Mouse (Mus musculus): ENCODE results near the gene Ankrd2. TPM values are rescaled to one million over a fixed set of nuclear protein-coding genes. Genes with fewer than 3 reads are reported as not detected.

Ankrd2 gene
- polyA plus RNA-seq, 1 experiment, result 0.62 TPM

GRCm38 (mm10) chr19:42038310-42038709, 2.5 kb downstream of the Ankrd2 start:
- no peak overlapping the region for H3K27ac ChIP-seq (ENCODE audit: control insufficient read depth, insufficient read depth, low read depth, low read length)
- no peak overlapping the region for H3K4me3 ChIP-seq (ENCODE audit: control insufficient read depth, low read depth, low read length)
- H3K36me3 ChIP-seq (ENCODE audit: control insufficient read depth, insufficient read depth, low read length), result no peaks in the 10 kb centered on the region; the same call in none of the 2 replicates
- peaks cover 3% of the 10 kb centered on the region; the same call in 1 of the 2 replicates for H3K4me1 ChIP-seq (ENCODE audit: control insufficient read depth, insufficient read depth, low read length)
- no peaks in the 10 kb centered on the region for H3K27me3 ChIP-seq (ENCODE audit: control insufficient read depth, insufficient read depth, low read length)
- no peak for TF ChIP-seq POLR2A (IDR thresholded peaks at IDR 0.05; ENCODE audit: control insufficient read depth, low read depth, low read length)
- no peak for TF ChIP-seq CTCF (IDR thresholded peaks at IDR 0.05; ENCODE audit: control insufficient read depth, insufficient read depth, insufficient replicate concordance, low read depth, low read length)

- no peak overlapping the region for H3K4me3 ChIP-seq (ENCODE audit: control insufficient read depth, low read depth, low read length)
- peaks cover 18% of the 10 kb centered on the region for H3K4me1 ChIP-seq (ENCODE audit: control insufficient read depth, insufficient read depth, low read length)
- H3K27me3 ChIP-seq (ENCODE audit: control insufficient read depth, insufficient read depth, low read length), result no peaks in the 10 kb centered on the region
- no peaks in the 10 kb centered on the region for H3K36me3 ChIP-seq (ENCODE audit: control insufficient read depth, insufficient read depth, low read length)
- TF ChIP-seq CTCF (IDR thresholded peaks at IDR 0.05; ENCODE audit: control insufficient read depth, insufficient read depth, insufficient replicate concordance, low read depth, low read length) (no peak), POLR2A (IDR thresholded peaks at IDR 0.05; ENCODE audit: control insufficient read depth, low read depth, low read length) (no peak)
- H3K27ac ChIP-seq (ENCODE audit: control insufficient read depth, insufficient read depth, low read depth, low read length), result no peak overlapping the region
Measured at GRCm38 (mm10) chr19:42043988-42044387, 8.2 kb downstream of the Ankrd2 start.

GRCm38 (mm10) chr19:42045269-42046102, 9.7 kb downstream of the Ankrd2 start, which contains the start of gene Hoga1:
Gene Hoga1, plus strand, starts transcription at chr19:42045610.
- H3K27me3 ChIP-seq (ENCODE audit: control insufficient read depth, insufficient read depth, low read length), result no peaks in the 10 kb centered on the region
- peak within 1 kb of the TSS; percentile 28 for H3K4me3 ChIP-seq (ENCODE audit: control insufficient read depth, low read depth, low read length)
- H3K27ac ChIP-seq (ENCODE audit: control insufficient read depth, insufficient read depth, low read depth, low read length), result no peak within 1 kb of the TSS
- no peaks in the 10 kb centered on the region for H3K36me3 ChIP-seq (ENCODE audit: control insufficient read depth, insufficient read depth, low read length)
- peaks cover 15% of the 10 kb centered on the region for H3K4me1 ChIP-seq (ENCODE audit: control insufficient read depth, insufficient read depth, low read length)
- TF ChIP-seq CTCF (IDR thresholded peaks at IDR 0.05; ENCODE audit: control insufficient read depth, insufficient read depth, insufficient replicate concordance, low read depth, low read length), result peak; percentile 64; the same call in 1 of the 2 replicates
- TF ChIP-seq POLR2A (IDR thresholded peaks at IDR 0.05; ENCODE audit: control insufficient read depth, low read depth, low read length), result no peak

- H3K27me3 ChIP-seq (ENCODE audit: control insufficient read depth, insufficient read depth, low read length), result no peaks in the 10 kb centered on the region
- H3K36me3 ChIP-seq (ENCODE audit: control insufficient read depth, insufficient read depth, low read length), result no peaks in the 10 kb centered on the region
- no peak for TF ChIP-seq POLR2A (IDR thresholded peaks at IDR 0.05; ENCODE audit: control insufficient read depth, low read depth, low read length)
- no peak for TF ChIP-seq CTCF (IDR thresholded peaks at IDR 0.05; ENCODE audit: control insufficient read depth, insufficient read depth, insufficient replicate concordance, low read depth, low read length)
- peaks cover 8% of the 10 kb centered on the region for H3K4me1 ChIP-seq (ENCODE audit: control insufficient read depth, insufficient read depth, low read length)
- H3K27ac ChIP-seq (ENCODE audit: control insufficient read depth, insufficient read depth, low read depth, low read length), result no peak overlapping the region
- no peak overlapping the region for H3K4me3 ChIP-seq (ENCODE audit: control insufficient read depth, low read depth, low read length)
Measured at GRCm38 (mm10) chr19:42050251-42050650, 14.5 kb downstream of the Ankrd2 start.

- Histone ChIP-seq H3K27me3 (ENCODE audit: control insufficient read depth, insufficient read depth, low read length) (no peaks in the 10 kb centered on the region), H3K4me3 (ENCODE audit: control insufficient read depth, low read depth, low read length) (peak overlapping the region; percentile 91), H3K36me3 (ENCODE audit: control insufficient read depth, insufficient read depth, low read length) (no peaks in the 10 kb centered on the region), H3K4me1 (ENCODE audit: control insufficient read depth, insufficient read depth, low read length) (no peaks in the 10 kb centered on the region; the same call in 1 of the 2 replicates), H3K27ac (ENCODE audit: control insufficient read depth, insufficient read depth, low read depth, low read length) (peak overlapping the region; percentile 83)
- TF ChIP-seq POLR2A (IDR thresholded peaks at IDR 0.05; ENCODE audit: control insufficient read depth, low read depth, low read length), result no peak
- TF ChIP-seq CTCF (IDR thresholded peaks at IDR 0.05; ENCODE audit: control insufficient read depth, insufficient read depth, insufficient replicate concordance, low read depth, low read length), result no peak
Measured at GRCm38 (mm10) chr19:42051351-42051750, 15.6 kb downstream of the Ankrd2 start.

- no peaks in the 10 kb centered on the region for H3K36me3 ChIP-seq (ENCODE audit: control insufficient read depth, insufficient read depth, low read length)
- H3K27ac ChIP-seq (ENCODE audit: control insufficient read depth, insufficient read depth, low read depth, low read length), result peak within 1 kb of the TSS; percentile 83
Measured at GRCm38 (mm10) chr19:42051948-42052347, 16.1 kb downstream of the Ankrd2 start, which contains the start of gene 4933411K16Rik. Gene 4933411K16Rik, plus strand, starts transcription at chr19:42052248.

GRCm38 (mm10) chr19:42054255-42054654, 18.5 kb downstream of the Ankrd2 start:
- TF ChIP-seq POLR2A (IDR thresholded peaks at IDR 0.05; ENCODE audit: control insufficient read depth, low read depth, low read length) (no peak), CTCF (IDR thresholded peaks at IDR 0.05; ENCODE audit: control insufficient read depth, insufficient read depth, insufficient replicate concordance, low read depth, low read length) (no peak)
- peaks cover 5% of the 10 kb centered on the region; the same call in 1 of the 2 replicates for H3K4me1 ChIP-seq (ENCODE audit: control insufficient read depth, insufficient read depth, low read length)
- no peak overlapping the region for H3K27ac ChIP-seq (ENCODE audit: control insufficient read depth, insufficient read depth, low read depth, low read length)
- H3K36me3 ChIP-seq (ENCODE audit: control insufficient read depth, insufficient read depth, low read length), result no peaks in the 10 kb centered on the region
- peak overlapping the region; percentile 91 for H3K4me3 ChIP-seq (ENCODE audit: control insufficient read depth, low read depth, low read length)
- H3K27me3 ChIP-seq (ENCODE audit: control insufficient read depth, insufficient read depth, low read length), result no peaks in the 10 kb centered on the region

More at GRCm38 (mm10) chr19:42051948-42052347, 16.1 kb downstream of the Ankrd2 start, which contains the start of gene 4933411K16Rik:
- Histone ChIP-seq H3K4me1 (ENCODE audit: control insufficient read depth, insufficient read depth, low read length) (no peaks in the 10 kb centered on the region; the same call in 1 of the 2 replicates), H3K4me3 (ENCODE audit: control insufficient read depth, low read depth, low read length) (peak within 1 kb of the TSS; percentile 91), H3K27me3 (ENCODE audit: control insufficient read depth, insufficient read depth, low read length) (no peaks in the 10 kb centered on the region)
- TF ChIP-seq POLR2A (IDR thresholded peaks at IDR 0.05; ENCODE audit: control insufficient read depth, low read depth, low read length) (peak; percentile 68; the same call in 1 of the 2 replicates), CTCF (IDR thresholded peaks at IDR 0.05; ENCODE audit: control insufficient read depth, insufficient read depth, insufficient replicate concordance, low read depth, low read length) (no peak)
